Mouse (Mus musculus): ENCODE measurements around the gene Wdr83. TPM values are rescaled to one million over a fixed set of nuclear protein-coding genes. Genes with fewer than 3 reads are reported as not detected.
"Not testable (repeated sequence)": the region's sequence is repeated elsewhere in the genome, so short reads cannot be mapped to it uniquely, and the experiment has no call there.

The Wdr83 gene
- total RNA-seq (2017), result 15.8 and 17.6 TPM in 2 replicates

DNA sequence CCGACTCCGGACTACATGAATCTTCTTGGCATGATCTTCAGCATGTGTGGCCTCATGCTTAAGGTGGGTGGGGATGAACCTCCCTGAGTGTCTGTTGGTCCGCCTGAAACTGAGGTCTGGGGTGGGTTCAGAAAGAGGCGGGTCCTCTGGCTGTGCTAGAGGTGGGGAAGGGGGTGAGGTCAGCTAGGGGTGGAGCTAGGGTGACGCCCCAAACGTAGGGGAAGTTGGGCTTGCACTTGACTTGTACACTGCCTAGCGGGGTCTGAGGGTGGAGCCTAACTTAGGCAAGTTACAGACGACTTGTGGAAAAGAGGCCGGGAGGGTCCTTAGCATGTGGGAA is at the start of gene Wdr83:
TSS of gene Wdr83 (minus strand) at position 91 of the 340 bp plus-strand sequence.
- peak; percentile 55 for ATAC-seq (ENCODE audit: extremely low read depth, insufficient number of reproducible peaks, low FRiP score, poor library complexity, severe bottlenecking)

DNA sequence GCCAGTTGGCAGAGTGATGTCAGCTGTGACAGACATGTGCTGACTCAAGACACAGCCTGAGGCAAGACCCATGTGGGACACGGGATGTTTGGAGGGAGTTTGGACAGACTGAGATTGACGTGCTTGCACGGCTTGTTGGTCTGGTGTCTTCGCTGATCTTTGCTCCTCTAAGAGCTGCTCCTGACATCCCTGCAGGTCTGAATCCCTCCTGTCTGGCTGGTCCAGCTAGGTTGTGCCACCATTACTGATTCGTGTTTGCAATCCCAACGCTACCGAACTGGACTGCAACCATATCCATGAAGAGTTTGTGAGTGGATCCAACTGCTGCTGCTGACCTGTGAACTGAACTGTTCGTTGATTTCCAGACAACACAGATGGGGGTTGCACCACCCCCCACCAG is 42.6 kb upstream of the Wdr83 start:
- no peak for ATAC-seq (ENCODE audit: extremely low read depth, insufficient number of reproducible peaks, low FRiP score, poor library complexity, severe bottlenecking)

DNA sequence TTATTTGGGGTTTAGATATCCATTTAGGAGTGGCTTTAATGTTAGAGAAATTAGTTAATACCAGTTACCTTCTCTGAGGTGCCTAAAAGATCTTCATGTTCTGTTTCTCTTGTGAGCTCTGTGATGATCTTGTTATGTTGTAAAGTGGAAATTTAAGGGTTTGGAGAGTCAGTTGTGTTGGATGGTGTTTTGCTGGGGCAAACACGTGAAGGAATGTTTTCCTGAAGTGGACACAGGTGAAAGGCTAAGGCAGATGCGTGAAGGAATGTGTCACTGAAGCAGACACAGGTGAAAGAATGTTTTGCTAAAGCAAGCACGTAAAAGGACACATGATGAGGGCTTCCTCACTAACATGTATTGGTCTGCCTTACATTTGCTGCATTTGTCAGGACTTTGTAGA is 41.9 kb upstream of the Wdr83 start, which contains the start of gene Zfp791:
TSS of gene Zfp791 (minus strand) at position 101 of the 400 bp plus-strand sequence.
- ATAC-seq (ENCODE audit: extremely low read depth, insufficient number of reproducible peaks, low FRiP score, poor library complexity, severe bottlenecking), result no peak

DNA sequence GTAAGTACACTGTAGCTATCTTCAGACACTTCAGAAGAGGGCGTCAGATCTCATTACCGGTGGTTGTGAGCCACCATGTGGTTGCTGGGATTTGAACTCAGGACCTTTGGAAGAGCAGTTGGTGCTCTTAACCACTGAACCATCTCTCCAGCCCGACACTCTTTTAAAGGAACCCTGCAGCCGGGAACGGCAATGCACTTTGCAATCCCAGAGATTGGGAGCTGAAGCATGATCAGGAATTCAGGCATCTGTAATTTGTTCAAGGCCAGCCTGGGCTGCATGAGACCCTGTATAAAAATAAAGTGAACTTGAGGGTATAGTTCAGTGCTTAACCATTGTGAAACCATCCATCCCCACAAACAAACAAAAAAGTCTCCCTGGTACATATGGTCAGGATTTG is 39.1 kb upstream of the Wdr83 start:
- ATAC-seq (ENCODE audit: extremely low read depth, insufficient number of reproducible peaks, low FRiP score, poor library complexity, severe bottlenecking), result not testable (repeated sequence)

DNA sequence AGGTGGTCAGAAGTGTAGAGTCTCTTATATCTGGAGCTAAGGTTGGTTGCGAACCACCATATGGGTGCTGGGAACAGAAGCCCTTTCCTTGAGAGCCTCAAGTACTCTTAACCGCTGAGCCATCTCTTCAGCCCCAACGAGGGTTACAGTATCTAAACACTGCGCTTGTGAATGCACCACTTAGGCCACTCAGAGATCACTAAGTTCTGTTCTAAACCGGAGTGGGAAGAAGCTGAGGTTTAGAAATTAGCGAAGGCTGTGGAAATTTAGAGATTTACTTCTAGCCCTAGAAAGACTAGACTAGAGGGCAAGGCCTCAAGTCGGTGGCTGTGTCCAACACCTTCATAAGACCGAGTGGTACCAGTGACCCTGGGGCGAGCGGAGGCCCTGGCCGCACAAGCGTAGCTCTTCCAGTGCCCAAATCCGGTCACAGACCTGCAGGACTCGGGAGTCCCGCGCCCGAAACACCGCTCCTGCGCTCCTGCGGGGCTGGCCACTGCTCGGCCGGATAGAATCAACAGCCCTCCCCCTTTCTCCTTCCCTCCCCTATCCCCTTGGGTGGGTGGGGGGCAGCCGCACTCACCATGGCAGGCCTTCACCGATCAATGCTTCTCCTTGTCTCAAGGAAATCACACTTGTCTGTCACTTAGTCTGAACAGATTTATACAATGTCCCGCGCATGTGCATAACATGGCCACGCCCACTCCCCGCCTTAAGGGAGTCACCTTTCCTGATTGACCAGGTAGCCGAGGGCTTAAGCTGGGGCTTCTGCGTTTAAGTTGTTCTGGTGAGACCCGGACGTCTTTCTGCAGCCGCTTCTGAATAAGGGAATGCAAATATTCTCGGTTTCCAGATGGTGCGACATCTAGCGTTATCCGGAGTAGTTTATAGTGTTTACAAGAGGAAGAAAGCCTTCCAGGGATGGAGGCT is 38.2 kb upstream of the Wdr83 start:
- ATAC-seq (ENCODE audit: extremely low read depth, insufficient number of reproducible peaks, low FRiP score, poor library complexity, severe bottlenecking), result no peak

DNA sequence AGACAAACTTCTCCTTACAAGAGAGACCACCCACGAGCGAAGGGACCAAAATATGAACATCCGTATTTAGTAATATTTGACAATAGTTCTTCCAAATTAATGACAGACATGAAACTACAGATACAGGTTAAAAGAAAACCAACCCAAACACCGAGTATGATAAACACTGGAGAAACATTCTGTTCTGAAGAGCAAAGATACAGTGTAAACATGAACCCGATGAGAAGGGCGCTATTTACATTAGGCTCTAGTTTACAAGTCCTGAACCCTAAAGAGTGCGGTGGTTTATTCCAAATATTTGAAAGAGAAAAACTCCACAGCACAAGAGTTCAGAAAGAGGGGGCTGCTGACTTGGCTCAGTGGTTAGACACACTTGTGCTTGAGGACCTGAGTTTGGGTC is 35.9 kb upstream of the Wdr83 start:
- no peak for ATAC-seq (ENCODE audit: extremely low read depth, insufficient number of reproducible peaks, low FRiP score, poor library complexity, severe bottlenecking)

DNA sequence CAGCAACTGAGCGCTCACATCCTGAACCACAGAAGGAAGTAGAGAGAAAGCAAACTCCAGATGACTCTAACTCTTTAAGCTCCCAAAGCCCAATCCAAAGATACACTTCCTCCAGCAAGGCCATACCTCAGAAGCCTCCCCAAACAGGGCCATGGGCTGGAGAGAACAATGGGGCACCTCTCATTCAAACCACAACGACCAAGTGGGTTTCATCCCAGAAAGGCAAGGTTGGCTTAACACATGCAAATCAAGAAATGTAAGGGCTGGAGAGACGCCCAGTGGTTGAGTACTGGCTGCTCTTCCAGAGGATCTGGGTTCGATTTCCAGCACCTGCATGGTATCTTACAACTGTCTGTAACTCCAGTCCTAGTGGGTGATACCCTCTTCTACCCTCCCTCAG is 34.4 kb upstream of the Wdr83 start:
- ATAC-seq (ENCODE audit: extremely low read depth, insufficient number of reproducible peaks, low FRiP score, poor library complexity, severe bottlenecking), result no peak

DNA sequence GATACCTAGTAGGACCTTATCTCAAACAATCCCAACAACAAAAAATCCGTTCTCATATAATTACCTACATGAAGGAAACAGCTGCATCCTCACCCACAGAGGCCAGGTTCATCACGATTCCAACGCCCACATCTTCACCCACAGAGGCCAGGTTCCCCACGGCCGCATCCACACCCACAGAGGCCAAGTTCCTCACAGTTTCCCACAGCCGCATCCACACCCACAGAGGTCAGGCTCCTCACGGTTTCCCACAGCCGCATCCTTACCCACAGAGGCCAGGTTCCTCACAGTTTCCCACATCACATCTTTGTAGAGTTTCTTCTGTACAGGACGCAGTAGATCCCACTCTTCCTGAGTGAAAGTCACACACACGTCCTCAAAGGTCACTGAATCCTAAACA is 32.1 kb upstream of the Wdr83 start:
- ATAC-seq (ENCODE audit: extremely low read depth, insufficient number of reproducible peaks, low FRiP score, poor library complexity, severe bottlenecking), result no peak

DNA sequence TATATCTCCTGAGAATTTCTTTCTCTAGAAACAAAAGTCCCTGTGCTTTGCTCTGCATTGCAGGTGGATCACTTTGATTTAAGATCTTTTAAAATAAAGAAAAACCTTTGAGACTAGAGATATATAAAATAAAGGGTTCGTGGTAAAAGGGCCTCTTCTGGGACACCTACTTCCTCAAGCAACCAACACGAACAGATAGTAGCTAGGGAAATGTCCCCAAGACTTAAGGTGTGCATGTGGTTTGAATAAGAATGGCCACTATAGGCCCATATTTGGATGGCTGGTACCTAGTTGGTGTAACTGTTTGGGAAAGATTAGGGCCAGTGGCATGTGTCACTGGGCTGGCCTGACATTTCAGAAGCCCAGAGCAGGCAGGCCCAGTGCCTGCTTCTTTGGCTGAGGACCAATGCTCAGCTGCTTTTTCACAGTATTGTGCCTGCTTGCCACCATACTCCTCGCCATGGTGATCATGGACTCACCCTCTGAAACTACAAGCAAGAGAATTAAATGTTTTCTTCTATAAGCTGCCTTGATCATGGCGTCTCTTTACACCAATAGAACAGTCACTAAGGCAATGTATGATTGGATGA is 19.1 kb upstream of the Wdr83 start:
- no peak for ATAC-seq (ENCODE audit: extremely low read depth, insufficient number of reproducible peaks, low FRiP score, poor library complexity, severe bottlenecking)

DNA sequence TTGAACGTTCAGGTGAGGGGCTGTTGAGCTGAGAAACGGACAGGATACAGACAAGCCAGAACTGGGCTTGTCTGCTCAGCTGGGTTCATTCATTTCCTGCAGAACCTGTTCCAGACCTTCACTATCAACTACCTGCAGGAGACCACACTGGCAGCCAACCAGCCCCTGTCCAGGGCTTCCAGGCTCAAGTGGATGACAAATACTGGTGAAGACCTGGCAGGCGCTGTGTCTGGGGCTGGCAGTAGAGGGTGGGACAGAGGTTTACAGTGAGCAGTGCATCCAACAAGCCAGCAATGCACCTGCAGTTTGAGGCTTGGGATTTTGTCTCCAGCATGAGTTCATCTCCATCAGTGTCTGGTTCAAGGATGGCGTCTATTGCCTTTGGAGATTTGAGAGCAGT is 15.7 kb upstream of the Wdr83 start:
- no peak for ATAC-seq (ENCODE audit: extremely low read depth, insufficient number of reproducible peaks, low FRiP score, poor library complexity, severe bottlenecking)

DNA sequence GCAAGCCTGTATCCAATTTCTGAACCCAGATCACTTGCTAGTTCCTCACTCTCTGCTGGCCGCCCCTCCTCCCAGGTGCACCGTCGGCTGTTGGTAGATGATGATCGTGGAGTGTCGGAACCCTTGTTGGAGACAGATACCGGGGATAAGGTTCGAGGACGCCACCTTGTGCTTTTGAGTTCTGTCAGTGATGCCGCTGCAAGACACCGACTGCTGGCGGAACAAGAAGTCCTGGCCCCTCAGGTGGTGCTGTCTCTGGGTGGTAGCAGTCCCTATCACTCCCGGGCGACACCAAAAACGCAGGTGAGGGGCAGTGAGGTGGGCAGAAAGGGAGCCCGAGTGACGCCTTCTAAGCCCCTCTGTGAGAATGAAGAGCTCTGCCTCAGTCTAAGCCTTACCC is 15.1 kb upstream of the Wdr83 start:
- ATAC-seq (ENCODE audit: extremely low read depth, insufficient number of reproducible peaks, low FRiP score, poor library complexity, severe bottlenecking), result no peak

DNA sequence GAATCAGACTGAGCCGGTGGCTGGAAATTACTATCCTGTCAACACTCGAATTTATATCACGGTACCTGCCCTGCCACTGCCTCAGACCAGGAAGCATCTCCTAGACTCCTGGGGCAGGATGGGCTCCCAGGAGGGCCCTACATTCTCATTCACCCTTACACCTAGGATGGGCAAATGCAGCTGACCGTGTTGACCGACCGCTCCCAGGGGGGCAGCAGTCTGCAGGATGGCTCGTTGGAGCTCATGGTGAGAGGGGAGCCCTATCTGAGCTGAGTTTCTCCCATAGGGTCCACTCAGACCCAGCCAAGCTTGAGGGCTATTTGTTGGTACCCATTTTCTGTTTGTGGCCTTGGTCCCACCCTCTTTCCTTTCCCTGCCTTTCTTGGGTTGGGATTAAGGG is 14.5 kb upstream of the Wdr83 start:
- ATAC-seq (ENCODE audit: extremely low read depth, insufficient number of reproducible peaks, low FRiP score, poor library complexity, severe bottlenecking), result no peak

DNA sequence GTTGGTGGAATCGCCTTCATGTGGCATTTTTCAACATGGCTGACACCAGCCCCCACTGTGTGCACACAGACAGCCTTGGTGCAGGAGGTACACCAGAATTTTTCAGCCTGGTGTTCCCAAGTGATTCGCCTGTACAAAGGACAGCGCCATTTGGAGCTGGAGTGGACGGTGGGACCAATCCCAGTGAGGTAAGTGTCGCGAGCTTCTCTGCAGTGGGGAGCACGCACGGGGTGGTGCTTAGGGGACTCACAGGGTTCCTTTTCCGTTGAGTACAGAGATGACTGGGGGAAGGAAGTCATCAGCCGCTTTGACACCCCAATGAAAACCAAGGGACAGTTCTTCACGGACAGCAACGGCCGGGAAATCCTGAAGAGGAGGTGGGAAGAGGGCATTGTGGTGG is 13.9 kb upstream of the Wdr83 start:
- no peak for ATAC-seq (ENCODE audit: extremely low read depth, insufficient number of reproducible peaks, low FRiP score, poor library complexity, severe bottlenecking)

DNA sequence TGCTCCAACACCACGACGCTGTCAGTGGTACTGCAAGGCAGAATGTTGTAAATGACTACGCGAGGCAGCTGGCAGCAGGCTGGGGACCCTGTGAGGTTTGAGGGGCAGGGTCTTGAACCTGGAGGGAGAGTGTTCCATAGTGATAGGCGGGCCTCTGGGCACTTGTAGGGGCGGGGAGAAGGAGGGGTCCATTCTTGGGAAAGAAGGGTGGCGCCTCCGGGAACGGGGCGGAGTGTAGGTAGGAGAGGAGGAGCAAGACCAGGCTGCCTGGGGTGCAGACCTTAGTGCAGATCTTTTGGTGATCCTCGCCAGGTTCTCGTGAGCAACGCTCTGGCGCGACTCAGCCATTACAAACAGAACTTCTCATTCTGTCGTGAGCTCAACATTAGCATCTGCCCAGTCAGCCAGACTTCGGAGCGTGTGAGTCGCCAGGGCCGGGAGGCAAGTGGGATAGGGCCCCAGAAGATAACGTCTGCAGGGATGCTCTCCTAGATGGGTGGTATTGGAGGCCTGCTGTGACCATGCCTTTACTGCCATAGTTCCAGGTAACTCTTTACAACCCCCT is 10.5 kb upstream of the Wdr83 start:
- ATAC-seq (ENCODE audit: extremely low read depth, insufficient number of reproducible peaks, low FRiP score, poor library complexity, severe bottlenecking), result no peak

DNA sequence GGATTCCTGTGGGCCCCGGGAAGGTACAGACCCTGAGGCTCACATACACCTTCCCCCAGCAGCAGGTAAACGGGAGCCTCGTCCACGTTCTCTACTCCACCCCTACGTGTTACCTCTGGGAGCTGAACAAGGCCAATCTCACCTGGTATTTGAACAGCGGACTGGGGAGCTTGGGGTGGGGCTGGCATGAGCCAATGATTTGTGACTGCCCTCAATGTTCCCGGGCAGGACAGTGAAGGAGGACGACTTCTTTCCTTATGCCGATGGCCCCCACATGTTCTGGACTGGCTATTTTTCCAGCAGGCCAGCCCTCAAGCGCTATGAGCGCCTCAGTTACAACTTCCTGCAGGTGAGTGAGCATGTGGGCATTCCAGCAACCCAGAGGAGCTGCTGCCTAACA is 9.8 kb upstream of the Wdr83 start:
- ATAC-seq (ENCODE audit: extremely low read depth, insufficient number of reproducible peaks, low FRiP score, poor library complexity, severe bottlenecking), result no peak

DNA sequence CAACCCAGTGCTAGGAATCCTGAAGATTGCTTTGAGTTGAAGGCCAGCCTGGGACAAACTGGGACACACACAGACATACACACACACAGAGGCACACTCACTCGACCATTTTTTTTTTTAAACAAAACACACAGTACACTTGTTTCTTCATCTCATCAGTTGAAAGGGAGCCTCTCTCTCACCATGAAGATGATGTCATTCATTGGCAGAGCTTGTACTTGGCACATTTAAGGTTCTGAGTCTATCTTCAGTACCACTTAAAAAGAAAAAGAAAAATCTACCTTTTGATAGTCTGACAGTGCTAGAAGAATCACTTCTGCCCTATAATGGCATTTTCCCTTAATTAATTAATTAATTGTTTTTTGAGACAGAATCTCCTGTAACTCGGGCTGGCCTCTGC is 7.7 kb upstream of the Wdr83 start:
- no peak for ATAC-seq (ENCODE audit: extremely low read depth, insufficient number of reproducible peaks, low FRiP score, poor library complexity, severe bottlenecking)

DNA sequence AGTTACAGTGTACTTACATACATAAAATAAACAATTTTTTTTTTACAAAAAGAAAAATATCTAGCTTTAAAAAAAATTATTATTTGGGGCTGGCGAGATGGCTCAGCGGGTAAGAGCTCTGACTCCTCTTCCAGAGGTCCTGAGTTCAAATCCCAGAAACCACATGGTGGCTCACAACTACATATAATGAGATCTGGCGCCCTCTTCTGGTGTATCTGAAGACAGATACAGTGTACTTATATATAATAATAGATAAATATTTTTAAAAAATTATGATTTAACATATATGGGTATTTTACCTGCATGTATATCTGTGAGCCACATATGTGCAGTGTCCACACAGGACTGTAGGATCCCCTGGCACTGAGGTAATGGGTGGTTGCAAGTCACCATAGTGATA is 5.1 kb upstream of the Wdr83 start:
- no peak for ATAC-seq (ENCODE audit: extremely low read depth, insufficient number of reproducible peaks, low FRiP score, poor library complexity, severe bottlenecking)

DNA sequence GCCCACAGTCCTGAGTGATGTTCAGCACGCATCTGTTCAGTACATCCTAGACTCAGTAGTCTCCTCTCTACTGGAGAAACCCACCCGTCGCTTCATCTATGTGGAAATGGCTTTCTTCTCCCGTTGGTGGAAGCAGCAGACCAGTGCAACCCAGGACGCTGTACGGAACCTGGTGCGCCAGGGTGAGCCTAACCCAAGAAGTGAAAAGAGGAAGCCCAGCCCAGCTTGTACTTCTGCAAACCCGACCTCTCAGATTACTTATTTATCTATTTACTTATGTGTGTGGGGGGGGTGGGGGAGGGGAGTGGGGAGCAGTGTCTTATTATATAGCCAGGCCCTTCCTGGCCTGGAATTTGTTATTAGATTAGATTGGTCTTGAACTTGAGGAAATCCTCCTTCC is 3.5 kb upstream of the Wdr83 start:
- peak; percentile 31; the same call in 1 of the 2 replicates for ATAC-seq (ENCODE audit: extremely low read depth, insufficient number of reproducible peaks, low FRiP score, poor library complexity, severe bottlenecking)

DNA sequence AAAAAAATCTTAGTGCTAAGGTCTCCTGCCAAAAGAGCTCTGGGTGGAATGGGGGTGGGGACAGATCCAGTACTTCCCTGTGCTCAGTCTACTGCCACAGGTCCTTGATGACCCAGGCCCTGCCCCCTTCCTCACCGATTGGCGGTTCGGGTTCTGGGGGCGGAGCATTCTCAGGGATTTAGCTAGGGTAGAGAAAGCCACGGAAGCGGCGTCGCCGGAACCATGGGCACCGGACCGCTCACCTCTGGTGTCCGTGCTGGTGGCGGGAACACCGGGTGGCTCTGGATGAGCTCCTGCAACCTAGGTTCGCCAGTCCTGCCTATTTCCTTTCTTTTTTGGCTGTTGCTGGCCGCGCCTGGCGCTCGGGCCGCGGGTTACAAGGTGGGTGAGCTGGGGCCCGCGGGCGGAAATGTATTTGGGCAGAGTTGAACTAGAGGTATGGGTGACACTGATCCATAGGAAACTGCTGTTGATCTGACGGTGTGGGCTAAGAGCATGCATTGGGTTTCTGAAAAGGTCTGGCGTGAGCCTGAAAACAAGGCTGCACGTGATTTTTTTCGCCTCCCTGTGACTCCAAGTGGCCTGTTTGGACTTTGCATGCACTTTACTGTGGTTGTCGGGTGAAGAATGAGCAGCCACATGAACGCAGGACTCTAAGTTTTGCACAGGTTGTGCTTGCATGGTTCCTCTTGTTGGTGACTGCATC is 2.2 kb upstream of the Wdr83 start, which contains the start of gene Man2b1:
TSS of gene Man2b1 (plus strand) at position 163 of the 706 bp plus-strand sequence.
- ATAC-seq (ENCODE audit: extremely low read depth, insufficient number of reproducible peaks, low FRiP score, poor library complexity, severe bottlenecking), result peak; percentile 82

DNA sequence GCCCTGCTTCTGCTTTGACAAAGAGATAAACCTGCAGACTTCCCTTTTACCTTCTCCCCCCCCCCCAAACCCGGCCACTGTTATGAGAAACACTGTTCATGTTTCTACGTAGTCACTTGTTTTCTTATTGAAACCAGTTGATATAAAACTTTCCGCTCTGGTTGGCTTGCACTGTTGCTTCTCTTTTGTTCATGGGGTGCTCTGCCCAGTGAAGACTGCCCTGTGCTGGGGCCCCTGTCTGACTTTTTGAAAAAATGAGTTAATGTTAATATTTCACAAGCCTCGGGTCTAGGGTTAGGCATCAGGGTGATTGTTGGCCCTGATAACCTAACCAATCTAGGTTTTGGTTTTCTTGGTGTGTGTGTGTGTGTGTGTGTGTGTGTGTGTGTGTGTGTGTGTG is 1.1 kb upstream of the Wdr83 start:
- ATAC-seq (ENCODE audit: extremely low read depth, insufficient number of reproducible peaks, low FRiP score, poor library complexity, severe bottlenecking), result not testable (repeated sequence)

Measured in neutrophil, adult 5-6 weeks (primary cell).